Mouse (Mus musculus): ENCODE results near the gene Gmnc. TPM values are rescaled to one million over a fixed set of nuclear protein-coding genes. Genes with fewer than 3 reads are reported as not detected.

Gene Gmnc
- polyA plus RNA-seq (2014; fragmentation: Illumina TruSeq; extraction: RNeasy Lipid Tissue Mini Kit (QIAGEN cat#74804); ENCODE audit: low read depth, low replicate concordance), result not detected

GRCm38 (mm10) chr16:26991477-26992300 lies at the start of gene Gmnc:
Gene Gmnc, minus strand, starts transcription at chr16:26991652.

All from kidney, adult 10 weeks (tissue).